Mouse (Mus musculus) limb, embryonic 14.5 days (tissue): ENCODE results near the gene Bhlhe23. TPM values are rescaled to one million over a fixed set of nuclear protein-coding genes. Genes with fewer than 3 reads are reported as not detected.

Experiments used
- ATAC-seq: fragments of 200-750 bp; cut with Nextera tagmentation; 2 replicates; pipeline ENCODE4 v1.8.0; 2017; ENCODE audit warnings: low read depth, moderate number of reproducible peaks, moderate TSS enrichment; ENCODE audit not compliant: low FRiP score
- DNase-seq: peaks from one replicate; pipeline ENCODE4 v3.0.0-alpha.2; 2015; ENCODE audit warnings: low spot score
- H3K27ac ChIP-seq: fragments of 300-500 bp; sonication (generic); replicated peaks from 2 replicates; pipeline ENCODE4 v1.5.1; 2014; ENCODE audit warnings: low read depth, mild to moderate bottlenecking, low read length, moderate library complexity, mixed read lengths
- H3K27me3 ChIP-seq: fragments of 300-500 bp; sonication (generic); 2 replicates; pipeline ENCODE4 v1.6.1; 2014; ENCODE audit warnings: low read length, mixed read lengths; ENCODE audit not compliant: control insufficient read depth, insufficient read depth
- H3K36me3 ChIP-seq: fragments of 300-500 bp; sonication (generic); 2 replicates; pipeline ENCODE4 v1.6.1; 2014; ENCODE audit warnings: mild to moderate bottlenecking, low read length, moderate library complexity, mixed read lengths; ENCODE audit not compliant: control insufficient read depth, insufficient read depth
- H3K4me1 ChIP-seq: fragments of 300-500 bp; sonication (generic); 2 replicates; pipeline ENCODE4 v1.6.1; 2014; ENCODE audit warnings: antibody characterized with exemption, low read length, mixed read lengths; ENCODE audit not compliant: control insufficient read depth, insufficient read depth
- H3K4me2 ChIP-seq: fragments of 300-500 bp; sonication (generic); replicated peaks from 2 replicates; pipeline ENCODE4 v1.6.1; 2014; ENCODE audit warnings: low read depth, mild to moderate bottlenecking, low read length, moderate library complexity; ENCODE audit not compliant: severe bottlenecking
- H3K4me3 ChIP-seq: fragments of 300-500 bp; sonication (generic); replicated peaks from 2 replicates; pipeline ENCODE4 v1.5.1; 2014; ENCODE audit warnings: low read length
- H3K9ac ChIP-seq: fragments of 300-500 bp; sonication (generic); 2 replicates; pipeline ENCODE4 v1.6.1; 2014; ENCODE audit warnings: mild to moderate bottlenecking, low read depth, low read length, moderate library complexity; ENCODE audit not compliant: severe bottlenecking
- H3K9me3 ChIP-seq: fragments of 300-500 bp; sonication (generic); 2 replicates; pipeline ENCODE4 v1.6.1; 2016; ENCODE audit warnings: low read length; ENCODE audit not compliant: control insufficient read depth
- POLR2A ChIP-seq: fragments of 200-500 bp; IDR thresholded peaks from 2 replicates; pipeline ENCODE4 v1.8.0; 2012; ENCODE audit warnings: inconsistent platforms, mild to moderate bottlenecking, moderate library complexity, borderline replicate concordance; ENCODE audit not compliant: insufficient read depth, insufficient read length; ENCODE audit errors: extremely low read depth
- WGBS: fragments of 180-500 bp; shearing (Covaris S2); extraction: QIAGEN DNeasy Blood & Tissue Kit; methylation state at CpG from one replicate; pipeline ENCODE4 v1.1.7; 2014; 5-methylcytosine and 5-hydroxymethylcytosine counted together
- polyA plus RNA-seq, 2 experiments: library from polyadenylated mRNA; depleted of rRNA in 1 of 2; stranded (reverse) in 1 of 2; unstranded in 1 of 2; fragments of >200 nt; fragmentation: Nextera tagmentation in 1 of 2; extraction: Ambion mirVana in 1 of 2; gene quantifications; 2 replicates each; pipeline versions ENCODE4 v1.2.1 to v1.2.3; 2012 to 2014

The Bhlhe23 gene
- polyA plus RNA-seq, 2 experiments = not detected

- Histone ChIP-seq H3K4me1 (no peaks in the 10 kb centered on the region), H3K27ac (no peak overlapping the region), H3K9me3 (no peaks in the 10 kb centered on the region), H3K4me3 (no peak overlapping the region), H3K27me3 (0 out of 2 replicates have a peak, but pooled peaks cover 16% of the 10 kb centered on the region), H3K9ac (no peak overlapping the region), H3K4me2 (no peak overlapping the region), H3K36me3 (no peaks in the 10 kb centered on the region)
- ATAC-seq (no peak), DNase-seq (no peak)
- TF ChIP-seq POLR2A = no peak
- whole genome bisulfite sequencing = 34% methylated on average over 2 of the region's 2 CpGs
Observed at GRCm38 (mm10) chr2:180788386-180788785, 11.7 kb upstream of the Bhlhe23 start.

GRCm38 (mm10) chr2:180787566-180788232, 11.0 kb upstream of the Bhlhe23 start:
- ATAC-seq (no peak), DNase-seq (no peak)
- 78% methylated on average over 13 of the region's 13 CpGs for WGBS
- TF ChIP-seq POLR2A = no peak
- Histone ChIP-seq H3K36me3 (no peaks in the 10 kb centered on the region), H3K4me2 (no peak overlapping the region), H3K4me3 (no peak overlapping the region), H3K9me3 (no peaks in the 10 kb centered on the region), H3K27ac (no peak overlapping the region), H3K4me1 (no peaks in the 10 kb centered on the region), H3K27me3 (0 out of 2 replicates have a peak, but pooled peaks cover 16% of the 10 kb centered on the region), H3K9ac (no peak overlapping the region)

GRCm38 (mm10) chr2:180786732-180787131, 10.0 kb upstream of the Bhlhe23 start:
- Histone ChIP-seq H3K27me3 (0 out of 2 replicates have a peak, but pooled peaks cover 16% of the 10 kb centered on the region), H3K9me3 (no peaks in the 10 kb centered on the region), H3K27ac (no peak overlapping the region), H3K9ac (no peak overlapping the region), H3K4me3 (no peak overlapping the region), H3K4me2 (no peak overlapping the region), H3K36me3 (no peaks in the 10 kb centered on the region), H3K4me1 (no peaks in the 10 kb centered on the region)
- DNase-seq (no peak), ATAC-seq (no peak)
- no peak for TF ChIP-seq POLR2A

DNA sequence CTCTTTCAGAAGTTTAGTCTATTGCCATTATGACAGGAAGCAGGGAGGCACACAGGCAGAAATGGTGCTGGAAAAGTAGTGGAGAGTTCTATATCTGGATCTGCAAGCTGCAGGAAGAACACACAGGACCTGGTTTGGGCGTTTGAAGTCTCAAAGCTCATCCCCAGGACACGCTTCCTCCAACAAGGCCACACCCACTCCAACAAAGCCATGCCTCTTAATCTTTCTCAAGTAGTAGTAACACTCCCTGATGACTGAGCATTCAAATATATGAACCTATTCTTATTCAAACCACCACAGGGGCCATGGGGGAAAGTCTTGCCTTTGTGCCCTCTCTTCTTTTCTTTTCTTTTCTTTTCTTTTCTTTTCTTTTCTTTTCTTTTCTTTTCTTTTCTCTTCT, 3.6 kb upstream of the Bhlhe23 start:
- no peaks in the 10 kb centered on the region for H3K9me3 ChIP-seq
- no peaks in the 10 kb centered on the region for H3K36me3 ChIP-seq
- no peak overlapping the region for H3K4me3 ChIP-seq
- H3K27me3 ChIP-seq = peaks cover 42% of the 10 kb centered on the region
- no peak overlapping the region for H3K4me2 ChIP-seq
- no peak overlapping the region for H3K27ac ChIP-seq
- DNase-seq = no peak
- WGBS = 9% methylated on average over 2 of the region's 2 CpGs
- H3K9ac ChIP-seq = no peak overlapping the region
- no peaks in the 10 kb centered on the region for H3K4me1 ChIP-seq
- ATAC-seq = no peak
- no peak for TF ChIP-seq POLR2A

DNA sequence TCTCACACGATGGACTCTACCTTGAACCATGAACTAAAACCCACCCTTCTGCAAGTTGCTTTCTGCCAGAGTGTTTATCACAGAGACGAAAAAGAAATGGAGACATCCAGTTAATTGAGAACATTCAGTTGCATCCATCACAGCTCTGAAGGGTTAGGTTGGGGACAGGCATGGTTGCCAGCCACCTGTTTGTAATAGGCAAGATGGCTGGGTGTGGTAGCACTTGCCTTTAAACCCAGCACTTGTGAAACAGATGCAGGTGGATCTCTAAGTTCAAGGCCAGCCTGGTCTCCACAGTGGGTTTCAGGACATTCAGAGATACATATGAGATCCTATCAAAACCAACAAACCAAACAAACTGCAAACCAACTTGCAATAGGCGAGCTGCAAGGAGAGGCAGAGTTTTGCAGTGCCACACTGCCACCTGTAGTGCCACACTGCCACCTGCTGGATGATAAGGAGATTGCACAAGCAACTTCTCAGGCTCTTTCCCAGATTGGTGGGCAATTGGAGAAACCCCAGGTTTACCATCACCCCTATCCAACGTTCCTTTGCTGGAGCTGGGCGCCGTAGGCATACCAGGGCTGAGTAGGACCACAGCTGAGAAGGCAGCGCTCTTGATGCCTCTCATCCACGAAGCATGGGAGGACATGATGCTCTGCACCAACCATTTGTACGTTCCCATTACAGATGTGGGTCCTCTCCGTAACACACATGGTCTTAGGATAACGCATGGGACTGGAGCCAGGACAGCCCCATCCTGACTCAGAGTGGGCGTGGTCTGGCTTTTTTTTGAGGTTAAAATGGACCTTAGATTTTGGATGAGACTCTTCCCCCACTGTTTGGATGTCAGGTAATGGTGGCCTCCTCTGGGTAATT, 2.8 kb upstream of the Bhlhe23 start:
- 23% methylated on average over 12 of the region's 12 CpGs for WGBS
- Histone ChIP-seq H3K4me3 (no peak overlapping the region), H3K4me2 (no peak overlapping the region), H3K36me3 (no peaks in the 10 kb centered on the region), H3K9ac (no peak overlapping the region), H3K9me3 (no peaks in the 10 kb centered on the region), H3K27ac (no peak overlapping the region), H3K27me3 (peaks cover 50% of the 10 kb centered on the region), H3K4me1 (no peaks in the 10 kb centered on the region)
- DNase-seq = peak; percentile 65
- peak; percentile 15; the same call in 1 of the 2 replicates for ATAC-seq
- TF ChIP-seq POLR2A = no peak
